Mouse (Mus musculus) liver, adult 2 months (tissue): Measurements from ENCODE around the gene Tmem204.

ENCODE experiments used
- CTCF ChIP-seq: fragments of 200-500 bp; IDR thresholded peaks from 2 replicates; pipeline ENCODE4 v1.5.1; 2011; ENCODE audit warnings: low read depth, low read length, control low read depth
- POLR2A ChIP-seq: fragments of 200-500 bp; IDR thresholded peaks from 2 replicates; pipeline ENCODE4 v1.6.1; 2011; ENCODE audit warnings: low read length, control low read depth; ENCODE audit not compliant: insufficient read depth; ENCODE audit errors: extremely low read depth

DNA sequence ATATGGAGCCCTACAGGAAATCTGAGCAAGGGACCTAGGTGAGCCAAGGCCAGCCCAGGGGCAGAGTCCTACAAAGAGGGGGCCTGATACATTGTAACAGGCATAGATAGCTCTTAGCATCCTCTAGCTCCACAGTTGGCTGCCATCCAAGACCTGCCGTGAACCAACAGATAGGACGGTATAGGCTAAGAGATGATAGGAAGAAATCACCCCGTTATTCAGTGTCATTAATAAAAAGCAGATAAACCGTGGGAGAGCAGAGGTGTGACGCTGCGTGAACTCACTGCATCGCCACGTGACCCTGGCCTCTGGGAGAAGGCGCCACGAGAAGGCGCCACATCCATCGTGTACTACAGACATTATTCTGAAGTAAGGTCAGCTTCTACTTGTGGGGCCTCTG lies 19.5 kb downstream of the Tmem204 start:
- TF ChIP-seq POLR2A (no peak), CTCF (no peak)
